Mouse (Mus musculus) spleen, adult 2 months (tissue): ENCODE data around the gene Derl3.

ENCODE experiments used
- CTCF ChIP-seq: fragments of 200-500 bp; IDR thresholded peaks from 2 replicates; pipeline ENCODE4 v1.5.1; 2011; ENCODE audit warnings: mild to moderate bottlenecking, inconsistent platforms; ENCODE audit not compliant: insufficient read depth, insufficient read length, insufficient replicate concordance; ENCODE audit errors: extremely low read depth
- POLR2A ChIP-seq: fragments of 200-500 bp; IDR thresholded peaks from 2 replicates; pipeline ENCODE4 v1.6.1; 2011; ENCODE audit warnings: low read depth, low read length, inconsistent platforms

- TF ChIP-seq POLR2A, result no peak
- TF ChIP-seq CTCF, result no peak
Measured at GRCm38 (mm10) chr10:75944066-75944772, 51.0 kb downstream of the Derl3 start.
